Mouse (Mus musculus): Measurements from ENCODE around the gene Golga3.

DNA sequence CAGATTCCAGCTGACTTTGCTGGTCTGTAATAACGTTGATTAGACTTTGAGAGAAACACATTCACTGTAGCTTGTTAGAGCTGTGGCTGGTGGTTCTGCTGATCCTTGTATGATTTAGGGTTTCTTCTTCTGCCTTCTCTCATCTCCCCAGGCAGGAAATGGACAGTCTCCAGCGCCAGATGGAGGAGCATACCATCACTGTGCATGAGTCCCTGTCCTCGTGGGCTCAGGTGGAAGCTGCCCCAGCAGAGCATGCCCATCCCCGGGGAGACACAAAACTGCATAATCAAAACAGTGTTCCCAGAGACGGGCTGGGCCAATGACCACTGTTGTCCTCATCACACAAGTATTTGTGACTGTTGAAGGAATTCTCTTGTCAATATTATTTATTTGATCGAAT lies 46.3 kb downstream of the Golga3 start:
- no peak for TF ChIP-seq CTCF (IDR thresholded peaks at IDR 0.05; ENCODE audit: low read depth, low read length)
- no peak for TF ChIP-seq GATA1 (IDR thresholded peaks at IDR 0.05; ENCODE audit: borderline replicate concordance, low read length)
- TF ChIP-seq TAL1 (conservative IDR thresholded peaks at IDR 0.05; ENCODE audit: low read depth, low read length), result no peak

Measured in G1E (cell line).